ENCODE assay signal across 24 mouse cellular contexts in the genomic region with DNA sequence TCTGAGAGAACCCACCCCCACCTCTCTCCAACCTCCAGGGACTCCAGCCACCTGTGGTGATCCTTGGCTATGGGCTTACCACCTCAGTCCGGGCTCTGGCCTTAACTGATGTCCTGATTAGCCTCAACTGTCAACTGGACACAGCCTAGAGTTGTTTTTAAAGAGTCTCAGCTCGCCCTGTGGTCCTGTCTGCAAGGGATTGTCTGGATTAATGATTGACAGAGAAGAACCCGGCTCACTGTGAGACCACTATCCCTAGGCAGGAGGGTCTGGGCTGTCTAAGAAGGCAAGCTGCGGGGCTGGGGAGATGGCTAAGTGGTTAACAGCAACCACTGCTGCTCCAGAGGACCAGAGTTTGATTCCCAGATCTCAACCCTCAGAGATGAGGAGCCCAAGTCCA. TPM values are rescaled to one million over a fixed set of nuclear protein-coding genes. Genes with fewer than 3 reads are reported as not detected.
DNase-seq lines count a peak whose midpoint lies in the region; ATAC-seq lines count a peak whose summit lies in the region.
"Had no signal": no experiment of that assay in that cellular context is flagged by ENCODE, and none has a peak within 500 bp of the region (broad histone marks: within the 10 kb centered on the region; RNA-seq: fewer than 3 reads in every experiment).

No protein-coding gene starts in this region.

- H3K9me3 ChIP-seq in heart, embryonic 11.5 days (replicated peaks; ENCODE audit: control insufficient read depth, low read length): no peaks in the 10 kb centered on the region
- no peaks in the 10 kb centered on the region for H3K9me3 ChIP-seq in heart, embryonic 10.5 days
- H3K9me3 ChIP-seq in kidney, embryonic 14.5 days (ENCODE audit: control insufficient read depth, low read length): no peaks in the 10 kb centered on the region
- H3K9me3 ChIP-seq in lung, embryonic 16.5 days (ENCODE audit: control insufficient read depth, low read length): no peaks in the 10 kb centered on the region
- H3K9me3 ChIP-seq: embryonic facial prominence, embryonic 12.5 days; forebrain, embryonic 12.5 days; limb, embryonic 12.5 days; liver, embryonic 13.5 days; megakaryocyte, embryonic 14.5 days; midbrain, embryonic 13.5 days had no signal

- ATAC-seq in heart, embryonic 11.5 days (replicated peaks; ENCODE audit: insufficient number of reproducible peaks, low FRiP score, low TSS enrichment): no peak
- ATAC-seq in kidney, embryonic 14.5 days (ENCODE audit: low FRiP score, low TSS enrichment): peak; percentile 45; the same call in 1 of the 2 replicates
- no peak for ATAC-seq in lung, embryonic 16.5 days (ENCODE audit: low read depth)
- ATAC-seq: activated CD4-positive, CD25-positive, alpha-beta regulatory T cell, adult 4 months had no signal

- no peaks in the 10 kb centered on the region for H3K36me3 ChIP-seq in heart, embryonic 11.5 days (ENCODE audit: control insufficient read depth, insufficient read depth, low read length)
- no peaks in the 10 kb centered on the region for H3K36me3 ChIP-seq in heart, embryonic 10.5 days
- H3K36me3 ChIP-seq in kidney, embryonic 14.5 days (ENCODE audit: control insufficient read depth, insufficient read depth, low read length): no peaks in the 10 kb centered on the region
- no peaks in the 10 kb centered on the region for H3K36me3 ChIP-seq in lung, embryonic 16.5 days (ENCODE audit: control insufficient read depth, insufficient read depth, low read length)
- H3K36me3 ChIP-seq: embryonic facial prominence, embryonic 12.5 days; forebrain, embryonic 12.5 days; limb, embryonic 12.5 days; liver, embryonic 13.5 days; midbrain, embryonic 13.5 days had no signal

- no peaks in the 10 kb centered on the region for H3K4me1 ChIP-seq in heart, embryonic 11.5 days (ENCODE audit: control insufficient read depth, insufficient read depth, low read length)
- peaks cover 19% of the 10 kb centered on the region for H3K4me1 ChIP-seq in heart, embryonic 10.5 days
- H3K4me1 ChIP-seq in kidney, embryonic 14.5 days (ENCODE audit: control insufficient read depth, insufficient read depth, low read length): peaks cover 17% of the 10 kb centered on the region; the same call in 1 of the 2 replicates
- peaks cover 15% of the 10 kb centered on the region for H3K4me1 ChIP-seq in lung, embryonic 16.5 days (replicated peaks; ENCODE audit: control insufficient read depth, insufficient read depth, low read length)

- peaks cover 25% of the 10 kb centered on the region for H3K27me3 ChIP-seq in heart, embryonic 11.5 days (ENCODE audit: control insufficient read depth, insufficient read depth, low read length)
- peaks cover 53% of the 10 kb centered on the region for H3K27me3 ChIP-seq in heart, embryonic 10.5 days (ENCODE audit: insufficient read depth, poor library complexity, severe bottlenecking)
- H3K27me3 ChIP-seq in kidney, embryonic 14.5 days (ENCODE audit: control insufficient read depth, insufficient read depth, low read length): no peaks in the 10 kb centered on the region; the same call in 1 of the 2 replicates
- H3K27me3 ChIP-seq in lung, embryonic 16.5 days (ENCODE audit: control insufficient read depth, insufficient read depth, low read depth, low read length): no peaks in the 10 kb centered on the region
- H3K27me3 ChIP-seq: embryonic facial prominence, embryonic 12.5 days; liver, embryonic 13.5 days; midbrain, embryonic 13.5 days had no signal

- no peak overlapping the region for H3K4me3 ChIP-seq in heart, embryonic 11.5 days (ENCODE audit: low read depth, low read length)
- no peak overlapping the region for H3K4me3 ChIP-seq in heart, embryonic 10.5 days
- H3K4me3 ChIP-seq in kidney, embryonic 14.5 days (ENCODE audit: low read length): no peak overlapping the region
- no peak overlapping the region for H3K4me3 ChIP-seq in lung, embryonic 16.5 days (ENCODE audit: low read length)
- H3K4me3 ChIP-seq: embryonic facial prominence, embryonic 12.5 days; forebrain, embryonic 12.5 days; gastrocnemius, adult 2 months; limb, embryonic 12.5 days; liver, embryonic 13.5 days; megakaryocyte, embryonic 14.5 days; midbrain, embryonic 13.5 days had no signal

- WGBS in heart, embryonic 11.5 days (ENCODE audit: insufficient replicate concordance): 21% methylated on average over 4 of the region's 4 CpGs
- 22% methylated on average over 4 of the region's 4 CpGs for WGBS in heart, embryonic 10.5 days
- 45% methylated on average over 4 of the region's 4 CpGs for WGBS in kidney, embryonic 14.5 days
- WGBS in lung, embryonic 16.5 days: 24% methylated on average over 4 of the region's 4 CpGs

- DNase-seq in heart, embryonic 10.5 days (ENCODE audit: low spot score): no peak
- DNase-seq in kidney, adult 11 months: no peak
- DNase-seq in lung, postnatal 36 days: no peak
- DNase-seq in urinary bladder, adult 18-20 months (ENCODE audit: low spot score in 2 of 2): no peak
- DNase-seq in cerebellum, adult 9-10 months: no peak
- DNase-seq: adrenal gland, adult 8-10 months; cerebellum, adult 11-12 months; cerebellum, postnatal 14 days; gastrocnemius, adult 2 months; heart, postnatal 4 days; liver, embryonic 13.5 days; lung, postnatal 10 days; thymus, postnatal 14 days had no signal

- H3K9ac ChIP-seq in heart, embryonic 11.5 days (ENCODE audit: low read depth, low read length): 0 out of 2 replicates have a peak overlapping the region, but pooled peaks have one; percentile 16
- H3K9ac ChIP-seq in kidney, embryonic 14.5 days (ENCODE audit: low read depth, low read length): no peak overlapping the region
- no peak overlapping the region for H3K9ac ChIP-seq in lung, embryonic 16.5 days (ENCODE audit: low read length)
- H3K9ac ChIP-seq: embryonic facial prominence, embryonic 12.5 days; forebrain, embryonic 12.5 days; limb, embryonic 12.5 days; liver, embryonic 13.5 days; midbrain, embryonic 13.5 days had no signal

- H3K4me2 ChIP-seq in heart, embryonic 11.5 days: no peak overlapping the region
- no peak overlapping the region for H3K4me2 ChIP-seq in kidney, embryonic 14.5 days (replicated peaks; ENCODE audit: low read depth, low read length)
- no peak overlapping the region for H3K4me2 ChIP-seq in lung, embryonic 16.5 days (ENCODE audit: low read depth, low read length)
- H3K4me2 ChIP-seq: embryonic facial prominence, embryonic 12.5 days; forebrain, embryonic 12.5 days; limb, embryonic 12.5 days; liver, embryonic 13.5 days; midbrain, embryonic 13.5 days had no signal

- H3K27ac ChIP-seq in heart, embryonic 11.5 days (ENCODE audit: low read depth, low read length): no peak overlapping the region
- H3K27ac ChIP-seq in heart, embryonic 10.5 days: no peak overlapping the region
- H3K27ac ChIP-seq in kidney, embryonic 14.5 days (ENCODE audit: low read depth, low read length): peak overlapping the region; percentile 61; the same call in 1 of the 2 replicates
- peak overlapping the region; percentile 18 for H3K27ac ChIP-seq in lung, embryonic 16.5 days (ENCODE audit: low read length)
- H3K27ac ChIP-seq: forebrain, embryonic 12.5 days; gastrocnemius, adult 2 months; limb, embryonic 12.5 days; liver, embryonic 13.5 days; midbrain, embryonic 13.5 days had no signal

RNA-seq across cellular contexts. Expression of a gene that starts 6.9 kb away (rescaled TPM):
- polyA plus RNA-seq in heart, embryonic 11.5 days (2014; fragmentation: Nextera tagmentation; extraction: Ambion mirVana): 0.63 TPM in 1 of 2 replicates, not detected in the other
- 0.71 and 0.94 TPM in 2 replicates for polyA plus RNA-seq in heart, embryonic 10.5 days (2016; fragmentation: Nextera tagmentation; extraction: Ambion mirVana)
- 3.7 and 6.1 TPM in 2 replicates for polyA plus RNA-seq in kidney, embryonic 14.5 days (2014; fragmentation: Nextera tagmentation; extraction: Ambion mirVana)
- 3.1 and 3.8 TPM in 2 replicates for polyA plus RNA-seq in lung, embryonic 16.5 days (2015; fragmentation: Nextera tagmentation; extraction: Ambion mirVana)
- polyA plus RNA-seq: activated CD4-positive, CD25-positive, alpha-beta regulatory T cell, adult 4 months; forebrain, embryonic 12.5 days; midbrain, embryonic 13.5 days had no signal

RNA-seq across cellular contexts. Expression of a gene that starts 9.6 kb away (rescaled TPM):
- not detected in 2 replicates for polyA plus RNA-seq in heart, embryonic 11.5 days (2014; fragmentation: Nextera tagmentation; extraction: Ambion mirVana)
- not detected in 2 replicates for polyA plus RNA-seq in heart, embryonic 10.5 days (2016; fragmentation: Nextera tagmentation; extraction: Ambion mirVana)
- polyA plus RNA-seq in kidney, embryonic 14.5 days (2014; fragmentation: Nextera tagmentation; extraction: Ambion mirVana): not detected in 2 replicates
- not detected in 2 replicates for polyA plus RNA-seq in lung, embryonic 16.5 days (2015; fragmentation: Nextera tagmentation; extraction: Ambion mirVana)
- polyA plus RNA-seq: activated CD4-positive, CD25-positive, alpha-beta regulatory T cell, adult 4 months; embryonic facial prominence, embryonic 12.5 days; forebrain, embryonic 12.5 days; heart, embryonic 16.5 days; limb, embryonic 12.5 days; midbrain, embryonic 13.5 days; small intestine, adult 2 months had no signal

RNA-seq across cellular contexts. Expression of a gene that starts 36.0 kb away (rescaled TPM):
- 115 and 138 TPM in 2 replicates for polyA plus RNA-seq in heart, embryonic 11.5 days (2014; fragmentation: Nextera tagmentation; extraction: Ambion mirVana)
- polyA plus RNA-seq in heart, embryonic 10.5 days (2016; fragmentation: Nextera tagmentation; extraction: Ambion mirVana): 91.6 and 129 TPM in 2 replicates
- polyA plus RNA-seq in kidney, embryonic 14.5 days (2014; fragmentation: Nextera tagmentation; extraction: Ambion mirVana): 25.7 and 33.6 TPM in 2 replicates
- 70.5 and 78.6 TPM in 2 replicates for polyA plus RNA-seq in lung, embryonic 16.5 days (2015; fragmentation: Nextera tagmentation; extraction: Ambion mirVana)

RNA-seq across cellular contexts. Expression of a gene that starts 47.6 kb away (rescaled TPM):
- 0.16 TPM in 1 of 2 replicates, not detected in the other for polyA plus RNA-seq in heart, embryonic 11.5 days (2014; fragmentation: Nextera tagmentation; extraction: Ambion mirVana)
- 0.26 and 0.53 TPM in 2 replicates for polyA plus RNA-seq in heart, embryonic 10.5 days (2016; fragmentation: Nextera tagmentation; extraction: Ambion mirVana)
- 0.61 TPM in 1 of 2 replicates, not detected in the other for polyA plus RNA-seq in kidney, embryonic 14.5 days (2014; fragmentation: Nextera tagmentation; extraction: Ambion mirVana)
- polyA plus RNA-seq in lung, embryonic 16.5 days (2015; fragmentation: Nextera tagmentation; extraction: Ambion mirVana): 1.5 and 2.0 TPM in 2 replicates
- polyA plus RNA-seq: activated CD4-positive, CD25-positive, alpha-beta regulatory T cell, adult 4 months had no signal

Comparison
In these comparisons a context has a peak if more than half of its experiments do, and no peak if none do; other contexts are left out.
1. H3K27ac ChIP-seq: peak in kidney, embryonic 14.5 days (single experiment) and lung, embryonic 16.5 days (single experiment); none in heart, embryonic 11.5 days (single experiment) and heart, embryonic 10.5 days (single experiment).